Mouse (Mus musculus) forebrain, embryonic 11.5 days (tissue): ENCODE results near the gene Ccnk. TPM values are rescaled to one million over a fixed set of nuclear protein-coding genes. Genes with fewer than 3 reads are reported as not detected.

ENCODE experiments used
- ATAC-seq: fragments of 200-750 bp; cut with Nextera tagmentation; replicated peaks from 2 replicates; pipeline ENCODE4 v1.8.0; 2017; ENCODE audit warnings: moderate TSS enrichment; ENCODE audit not compliant: low FRiP score
- DNase-seq: peaks from one replicate; pipeline ENCODE4 v3.0.0-alpha.2; 2017; ENCODE audit warnings: low spot score
- H3K27ac ChIP-seq: fragments of 300-500 bp; sonication (generic); 2 replicates; pipeline ENCODE4 v1.5.1; 2014; ENCODE audit warnings: low read depth, low read length
- H3K27me3 ChIP-seq: fragments of 300-500 bp; sonication (generic); 2 replicates; pipeline ENCODE4 v1.6.1; 2014; ENCODE audit warnings: mild to moderate bottlenecking, low read length, mixed read lengths; ENCODE audit not compliant: control insufficient read depth, insufficient read depth
- H3K36me3 ChIP-seq: fragments of 300-500 bp; sonication (generic); 2 replicates; pipeline ENCODE4 v1.6.1; 2014; ENCODE audit warnings: mild to moderate bottlenecking, low read length, moderate library complexity, mixed read lengths; ENCODE audit not compliant: control insufficient read depth, insufficient read depth
- H3K4me1 ChIP-seq: fragments of 300-500 bp; sonication (generic); replicated peaks from 2 replicates; pipeline ENCODE4 v1.6.1; 2014; ENCODE audit warnings: low read length, mixed read lengths; ENCODE audit not compliant: control insufficient read depth, insufficient read depth
- H3K4me2 ChIP-seq: fragments of 300-500 bp; sonication (generic); 2 replicates; pipeline ENCODE4 v1.6.1; 2014; ENCODE audit warnings: low read depth, mild to moderate bottlenecking, low read length, moderate library complexity, mixed read lengths; ENCODE audit not compliant: severe bottlenecking
- H3K4me3 ChIP-seq: fragments of 300-500 bp; sonication (generic); 2 replicates; pipeline ENCODE4 v1.5.1; 2014; ENCODE audit warnings: low read depth, low read length
- H3K9ac ChIP-seq: fragments of 300-500 bp; sonication (generic); 2 replicates; pipeline ENCODE4 v1.6.1; 2014; ENCODE audit warnings: low read length
- H3K9me3 ChIP-seq: fragments of 300-500 bp; sonication (generic); 2 replicates; pipeline ENCODE4 v1.6.1; 2016; ENCODE audit warnings: low read length, mixed read lengths; ENCODE audit not compliant: control insufficient read depth
- WGBS: fragments of 180-500 bp; shearing (Covaris S2); extraction: QIAGEN DNeasy Blood & Tissue Kit; methylation state at CpG from one replicate; pipeline ENCODE4 v1.1.7; 2014; 5-methylcytosine and 5-hydroxymethylcytosine counted together
- polyA plus RNA-seq: library from polyadenylated mRNA; unstranded; fragments of >200 nt; fragmentation: Nextera tagmentation; extraction: Ambion mirVana; gene quantifications from 2 replicates; pipeline ENCODE4 v1.2.1, GENCODE M21; 2014

The Ccnk gene
- polyA plus RNA-seq, 1 experiment from 2014 or later = 5.0 TPM

DNA sequence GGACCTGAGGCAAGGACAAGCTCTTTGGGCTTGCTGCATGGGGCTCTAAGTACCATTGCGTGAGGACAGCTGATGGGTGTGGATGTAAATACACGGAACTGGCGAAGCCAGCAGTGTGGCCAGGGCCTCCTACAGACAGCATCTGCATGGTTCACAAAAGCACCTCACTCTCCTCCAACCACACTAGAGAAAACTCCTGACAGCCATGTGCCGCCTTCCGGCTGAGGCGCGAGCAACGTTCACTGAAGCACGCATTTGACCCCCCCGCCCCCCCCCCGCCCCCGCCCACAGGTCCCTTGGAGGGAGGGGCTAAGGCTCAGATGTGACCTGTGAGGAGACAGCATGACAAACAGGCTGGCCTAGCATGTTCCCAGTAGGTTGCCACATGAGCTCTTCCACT lies 25.6 kb downstream of the Ccnk start:
- Histone ChIP-seq H3K4me1 (no peaks in the 10 kb centered on the region), H3K9me3 (no peaks in the 10 kb centered on the region), H3K9ac (no peak overlapping the region), H3K27ac (no peak overlapping the region), H3K4me3 (no peak overlapping the region), H3K36me3 (peaks cover 2% of the 10 kb centered on the region; the same call in 1 of the 2 replicates), H3K27me3 (no peaks in the 10 kb centered on the region), H3K4me2 (no peak overlapping the region)
- WGBS = 90% methylated on average over 12 of the region's 12 CpGs
- no peak for ATAC-seq
- DNase-seq = peak; percentile 51

DNA sequence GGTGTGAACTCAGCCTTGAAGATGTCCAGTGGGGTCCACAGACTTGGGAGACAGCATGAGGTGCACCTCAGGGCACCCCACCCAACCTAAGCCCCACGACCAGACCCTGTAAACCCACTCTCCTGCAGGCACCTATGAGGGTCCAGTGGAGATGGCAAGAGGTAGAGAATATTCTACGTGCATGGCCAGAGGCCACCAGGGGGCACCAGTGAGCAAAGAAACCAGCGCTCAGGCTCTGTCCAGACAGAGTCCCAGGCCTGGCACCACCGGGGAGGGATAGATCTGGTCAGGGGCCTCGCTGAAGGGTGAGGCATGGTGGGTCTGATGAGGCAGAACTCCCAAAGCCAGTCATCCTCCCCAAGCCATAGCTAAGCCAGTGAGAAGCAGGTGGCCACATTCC lies 27.3 kb downstream of the Ccnk start:
- Histone ChIP-seq H3K4me3 (no peak overlapping the region), H3K9ac (no peak overlapping the region), H3K27ac (no peak overlapping the region), H3K4me1 (no peaks in the 10 kb centered on the region), H3K36me3 (no peaks in the 10 kb centered on the region; the same call in 1 of the 2 replicates), H3K27me3 (no peaks in the 10 kb centered on the region; the same call in 1 of the 2 replicates), H3K9me3 (no peaks in the 10 kb centered on the region), H3K4me2 (no peak overlapping the region)
- WGBS = 9% methylated on average over 5 of the region's 5 CpGs
- ATAC-seq = peak; percentile 67
- peak; percentile 91 for DNase-seq

DNA sequence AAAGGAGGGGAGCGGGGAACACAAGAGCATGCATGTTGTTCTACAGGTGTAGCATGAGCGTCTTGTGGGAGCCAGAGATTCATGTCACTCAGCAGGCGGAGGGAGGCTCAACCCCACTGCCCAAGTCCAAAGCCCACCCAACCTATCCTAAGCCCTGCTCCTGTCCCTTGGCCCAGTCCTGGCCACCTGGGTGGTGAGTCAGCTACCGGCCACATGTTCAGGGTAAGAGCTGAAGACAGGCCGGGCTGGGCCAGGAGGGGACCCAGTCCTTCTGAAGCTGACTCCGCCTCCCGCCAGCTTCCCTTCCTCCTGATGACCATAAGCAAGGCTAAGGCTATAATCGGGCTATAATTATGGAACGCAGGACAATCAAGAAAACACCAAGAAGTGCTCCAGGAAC lies 28.8 kb downstream of the Ccnk start:
- Histone ChIP-seq H3K4me3 (no peak overlapping the region), H3K36me3 (no peaks in the 10 kb centered on the region), H3K9ac (no peak overlapping the region), H3K4me2 (no peak overlapping the region), H3K4me1 (peaks cover 3% of the 10 kb centered on the region), H3K27ac (no peak overlapping the region), H3K27me3 (no peaks in the 10 kb centered on the region; the same call in 1 of the 2 replicates), H3K9me3 (no peaks in the 10 kb centered on the region)
- ATAC-seq = no peak
- 87% methylated on average over 9 of the region's 9 CpGs for WGBS
- peak; percentile 51 for DNase-seq

DNA sequence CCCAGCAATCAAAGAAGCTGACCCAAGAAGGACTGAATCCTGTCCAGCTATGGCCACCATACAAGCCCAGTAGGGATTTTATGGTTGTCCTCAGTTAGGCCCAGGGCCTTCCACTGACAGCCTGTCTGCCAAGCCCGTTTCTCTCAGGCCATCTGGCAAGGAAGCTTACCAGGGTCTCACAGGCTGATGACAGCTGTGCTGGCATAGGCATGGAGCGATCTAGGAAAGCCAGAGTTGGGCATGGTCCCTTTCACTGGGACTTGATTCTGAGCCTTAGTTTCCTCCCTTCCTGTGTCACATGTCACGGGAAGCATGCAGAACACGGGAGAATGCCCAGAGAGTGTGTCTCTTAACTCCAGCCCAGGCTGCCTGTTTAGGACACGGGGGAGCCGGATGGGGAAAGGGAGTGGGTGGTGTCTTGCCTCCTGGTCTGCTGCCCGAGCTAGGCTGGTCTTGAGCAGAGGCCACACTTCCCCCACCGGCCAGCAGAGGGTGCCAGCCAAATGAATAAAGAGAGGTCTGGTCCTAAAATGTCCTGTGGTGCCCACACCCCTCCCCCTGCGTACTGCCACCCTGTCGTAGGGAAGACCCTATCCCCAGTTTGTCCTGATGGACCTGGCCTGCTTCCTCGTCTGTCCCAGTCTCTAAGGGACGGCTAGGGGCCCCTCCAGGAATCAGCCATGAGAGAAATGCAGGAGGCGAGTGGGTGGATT lies 29.5 kb downstream of the Ccnk start:
- 38% methylated on average over 13 of the region's 13 CpGs for WGBS
- H3K9ac ChIP-seq = no peak overlapping the region
- no peak overlapping the region for H3K27ac ChIP-seq
- ATAC-seq (0 out of 2 replicates have a peak, but pooled peaks have one; percentile 19), DNase-seq (peak; percentile 85)
- no peak overlapping the region for H3K4me3 ChIP-seq
- H3K36me3 ChIP-seq = no peaks in the 10 kb centered on the region
- no peaks in the 10 kb centered on the region; the same call in 1 of the 2 replicates for H3K27me3 ChIP-seq
- H3K4me1 ChIP-seq = peaks cover 10% of the 10 kb centered on the region
- H3K4me2 ChIP-seq = no peak overlapping the region
- H3K9me3 ChIP-seq = no peaks in the 10 kb centered on the region

DNA sequence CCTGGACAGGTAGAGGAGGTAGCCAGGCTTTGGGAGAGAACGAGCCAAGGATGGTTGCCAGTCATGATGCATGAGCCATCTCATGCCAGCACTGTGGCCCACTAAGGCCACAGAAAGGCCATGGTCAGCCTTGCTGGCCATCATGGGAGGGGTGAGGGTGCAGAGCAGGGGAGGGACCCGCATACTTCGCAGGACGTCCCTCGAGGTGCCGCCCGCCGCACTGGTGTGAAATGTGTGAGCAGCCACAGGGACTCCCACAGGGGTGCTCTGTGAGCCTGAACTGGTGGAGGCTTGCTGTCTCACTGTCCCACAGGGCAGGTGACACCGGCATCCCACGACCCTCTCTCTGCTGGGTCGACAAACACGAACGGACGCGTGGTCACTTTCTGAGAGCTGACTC lies 31.2 kb downstream of the Ccnk start:
- H3K4me2 ChIP-seq = no peak overlapping the region
- H3K4me1 ChIP-seq = peaks cover 11% of the 10 kb centered on the region
- no peaks in the 10 kb centered on the region; the same call in 1 of the 2 replicates for H3K27me3 ChIP-seq
- no peaks in the 10 kb centered on the region for H3K36me3 ChIP-seq
- peak; percentile 51 for DNase-seq
- H3K9me3 ChIP-seq = no peaks in the 10 kb centered on the region
- no peak overlapping the region for H3K27ac ChIP-seq
- no peak for ATAC-seq
- H3K4me3 ChIP-seq = no peak overlapping the region
- 97% methylated on average over 15 of the region's 15 CpGs for WGBS
- H3K9ac ChIP-seq = no peak overlapping the region

DNA sequence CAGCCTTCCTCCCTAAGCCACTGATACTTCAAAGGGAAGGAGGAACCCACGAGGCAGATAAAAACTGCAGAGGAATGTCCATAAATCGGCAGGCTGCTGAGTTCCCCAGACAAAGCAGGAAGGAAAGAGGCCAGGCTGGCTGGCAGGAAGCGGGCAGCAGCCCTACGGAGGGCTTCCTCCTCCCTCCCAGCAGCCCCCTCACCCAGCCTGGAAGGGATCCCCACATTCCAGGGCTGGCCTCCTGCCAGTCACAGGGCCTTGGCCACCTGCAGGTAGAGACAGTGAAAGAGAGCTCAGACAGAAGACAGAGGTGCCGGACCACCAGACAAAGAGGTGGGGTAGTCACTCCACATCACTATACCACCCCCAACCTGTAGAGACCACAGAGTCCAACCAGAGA lies 32.7 kb downstream of the Ccnk start:
- H3K27ac ChIP-seq = no peak overlapping the region
- H3K9me3 ChIP-seq = no peaks in the 10 kb centered on the region
- H3K4me1 ChIP-seq = peaks cover 13% of the 10 kb centered on the region
- H3K36me3 ChIP-seq = no peaks in the 10 kb centered on the region
- H3K4me3 ChIP-seq = no peak overlapping the region
- H3K4me2 ChIP-seq = no peak overlapping the region
- no peaks in the 10 kb centered on the region; the same call in 1 of the 2 replicates for H3K27me3 ChIP-seq
- WGBS = 65% methylated on average over 5 of the region's 5 CpGs
- ATAC-seq (no peak), DNase-seq (no peak)
- no peak overlapping the region for H3K9ac ChIP-seq

DNA sequence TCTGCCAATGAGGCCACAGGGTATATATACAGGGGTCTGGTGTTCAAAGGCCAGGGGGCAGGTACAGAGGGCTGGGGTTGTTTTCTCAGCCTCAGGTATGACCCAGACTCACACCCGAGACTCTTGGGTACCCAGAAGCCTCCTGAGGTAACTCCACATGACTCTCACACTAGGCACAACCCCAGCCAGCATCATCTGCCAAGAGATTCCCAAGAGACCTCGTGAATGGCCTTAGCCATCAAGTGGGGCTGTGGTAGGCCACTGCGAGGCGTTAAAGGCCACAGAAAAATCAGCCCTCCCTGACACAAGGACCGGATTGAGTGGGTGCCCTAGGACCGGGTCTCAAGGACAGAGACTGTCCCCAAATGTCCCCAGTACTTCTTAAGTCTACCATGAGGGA lies 33.1 kb downstream of the Ccnk start:
- no peak overlapping the region for H3K27ac ChIP-seq

DNA sequence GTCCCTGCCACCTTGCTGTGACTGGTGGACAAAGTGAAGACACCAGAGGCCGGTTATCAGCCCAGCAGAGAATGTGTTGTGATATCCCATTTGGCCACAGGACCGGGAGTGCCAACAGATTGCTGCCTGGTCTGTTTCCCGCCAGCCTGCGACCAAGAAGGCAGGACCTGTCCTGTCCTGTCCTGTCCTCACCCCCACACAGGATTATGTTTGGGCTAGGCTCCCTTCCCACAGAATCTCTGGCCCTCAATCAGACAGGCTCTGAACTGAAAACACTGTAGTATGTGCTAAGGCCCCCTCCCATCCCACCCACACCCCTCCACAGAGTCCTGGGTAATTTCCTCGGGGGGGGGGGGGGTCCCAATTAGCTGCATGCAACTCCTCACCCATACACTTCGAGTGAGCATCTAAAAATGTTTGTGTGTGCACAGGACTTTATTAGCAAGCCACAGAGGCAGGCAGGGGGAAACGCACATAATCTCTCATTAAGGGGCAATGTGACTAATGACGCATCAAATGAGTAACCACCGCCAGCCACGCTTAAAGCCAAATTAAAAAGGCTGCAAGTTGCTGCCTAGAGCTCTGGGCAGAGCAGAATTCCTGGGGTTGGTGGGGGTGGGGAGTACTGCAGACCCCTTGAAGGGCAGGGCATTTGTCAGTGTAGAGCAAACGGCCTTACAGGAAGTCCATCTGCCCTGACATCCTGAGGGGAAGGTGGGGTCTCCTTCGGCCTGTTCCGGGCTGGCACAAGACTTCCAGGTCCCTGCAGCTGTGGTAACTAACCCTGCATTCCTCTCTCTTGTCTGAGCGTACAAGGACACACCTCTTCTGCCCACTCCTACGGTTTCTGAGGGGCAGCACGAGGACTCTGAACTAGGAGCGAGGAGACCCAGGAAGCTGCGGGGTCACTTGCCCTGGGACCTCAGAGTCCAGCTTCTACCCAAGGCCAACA lies 34.0 kb downstream of the Ccnk start:
- ATAC-seq (no peak), DNase-seq (no peak)
- Histone ChIP-seq H3K27ac (no peak overlapping the region), H3K27me3 (no peaks in the 10 kb centered on the region; the same call in 1 of the 2 replicates), H3K4me1 (peaks cover 13% of the 10 kb centered on the region), H3K9ac (no peak overlapping the region; the same call in 1 of the 2 replicates), H3K4me3 (no peak overlapping the region), H3K4me2 (no peak overlapping the region), H3K9me3 (no peaks in the 10 kb centered on the region), H3K36me3 (no peaks in the 10 kb centered on the region)
- WGBS = 33% methylated on average over 18 of the region's 18 CpGs

More for the DNA sequence above, 33.1 kb downstream of the Ccnk start:
- no peaks in the 10 kb centered on the region for H3K36me3 ChIP-seq
- H3K4me2 ChIP-seq = no peak overlapping the region
- no peak for ATAC-seq
- H3K4me1 ChIP-seq = peaks cover 13% of the 10 kb centered on the region
- no peak overlapping the region for H3K4me3 ChIP-seq
- H3K9me3 ChIP-seq = no peaks in the 10 kb centered on the region
- no peaks in the 10 kb centered on the region; the same call in 1 of the 2 replicates for H3K27me3 ChIP-seq
- H3K9ac ChIP-seq = no peak overlapping the region
- 90% methylated on average over 6 of the region's 6 CpGs for WGBS
- no peak for DNase-seq
